Mouse (Mus musculus): Measurements from ENCODE around the gene Evx2. TPM values are rescaled to one million over a fixed set of nuclear protein-coding genes. Genes with fewer than 3 reads are reported as not detected.

Evx2 gene
- total and polyA plus RNA-seq, 3 experiments = not detected

GRCm38 (mm10) chr2:74692808-74693431 lies 33.6 kb upstream of the Evx2 start:
- H3K27ac ChIP-seq (ENCODE audit: control insufficient read depth, low read depth, low read length) = no peak overlapping the region
- no peaks in the 10 kb centered on the region; a peak in 2 of 4 replicates for H3K27me3 ChIP-seq (ENCODE audit: control insufficient read depth in 1 of 2, insufficient read depth in 2 of 2, low read length in 2 of 2)
- H3K9me3 ChIP-seq (replicated peaks; ENCODE audit: insufficient read depth, low read length) = no peaks in the 10 kb centered on the region
- H3K9ac ChIP-seq (ENCODE audit: control insufficient read depth, low read depth, low read length, poor library complexity, severe bottlenecking) = no peak overlapping the region
- no peak overlapping the region for H3K4me3 ChIP-seq (ENCODE audit: control insufficient read depth in 1 of 2, insufficient read depth in 1 of 2, low read depth in 2 of 2, low read length in 2 of 2)
- TF ChIP-seq MYC (IDR thresholded peaks at IDR 0.05; ENCODE audit: low read depth, low read length) (no peak), MYB (IDR thresholded peaks at IDR 0.05; ENCODE audit: low read depth, low read length) (no peak), TAL1 (IDR thresholded peaks at IDR 0.05; ENCODE audit: low read length) (no peak), SMC3 (IDR thresholded peaks at IDR 0.05; ENCODE audit: low read depth, low read length) (no peak), GATA1 (IDR thresholded peaks at IDR 0.05; ENCODE audit: low read depth, low read length) (no peak), UBTF (IDR thresholded peaks at IDR 0.05; ENCODE audit: borderline replicate concordance, insufficient read depth, low read depth, low read length) (no peak)
- H3K79me2 ChIP-seq (ENCODE audit: control insufficient read depth, insufficient read depth, low read length, poor library complexity) = no peaks in the 10 kb centered on the region
- no peaks in the 10 kb centered on the region for H3K36me3 ChIP-seq (ENCODE audit: control insufficient read depth in 1 of 2, insufficient read depth in 2 of 2, low read length in 2 of 2)
- no peaks in the 10 kb centered on the region for H3K4me1 ChIP-seq (ENCODE audit: control insufficient read depth in 1 of 2, insufficient read depth in 2 of 2, low read length in 2 of 2)
- no peak for DNase-seq (ENCODE audit: low read depth, low spot score)

- Histone ChIP-seq H3K36me3 (ENCODE audit: control insufficient read depth in 1 of 2, insufficient read depth in 2 of 2, low read length in 2 of 2) (no peaks in the 10 kb centered on the region), H3K4me3 (ENCODE audit: control insufficient read depth in 1 of 2, insufficient read depth in 1 of 2, low read depth in 2 of 2, low read length in 2 of 2) (no peak overlapping the region), H3K27ac (ENCODE audit: control insufficient read depth, low read depth, low read length) (no peak overlapping the region), H3K4me1 (ENCODE audit: control insufficient read depth in 1 of 2, insufficient read depth in 2 of 2, low read length in 2 of 2) (no peaks in the 10 kb centered on the region), H3K9me3 (replicated peaks; ENCODE audit: insufficient read depth, low read length) (no peaks in the 10 kb centered on the region), H3K9ac (ENCODE audit: control insufficient read depth, low read depth, low read length, poor library complexity, severe bottlenecking) (no peak overlapping the region), H3K27me3 (ENCODE audit: control insufficient read depth in 1 of 2, insufficient read depth in 2 of 2, low read length in 2 of 2) (no peaks in the 10 kb centered on the region; a peak in 2 of 4 replicates), H3K79me2 (ENCODE audit: control insufficient read depth, insufficient read depth, low read length, poor library complexity) (no peaks in the 10 kb centered on the region)
- TF ChIP-seq POLR2AphosphoS2 (IDR thresholded peaks at IDR 0.05; ENCODE audit: low read length) (no peak), EP300 (IDR thresholded peaks at IDR 0.05; ENCODE audit: low read depth in 1 of 2, low read length in 2 of 2) (no peak), KAT2A (conservative IDR thresholded peaks at IDR 0.05; ENCODE audit: low read depth, low read length) (no peak), SIN3A (IDR thresholded peaks at IDR 0.05; ENCODE audit: low read length) (no peak), ZKSCAN1 (IDR thresholded peaks at IDR 0.05; ENCODE audit: low read depth, low read length) (no peak), CTCF (IDR thresholded peaks at IDR 0.05 in 2 of 3, conservative IDR thresholded peaks at IDR 0.05 in 1 of 3; ENCODE audit: control insufficient read depth in 1 of 3, insufficient read depth in 1 of 3, low read depth in 2 of 3, low read length in 3 of 3, poor library complexity in 1 of 3, severe bottlenecking in 1 of 3) (no peak), NELFE (IDR thresholded peaks at IDR 0.05; ENCODE audit: low read depth, low read length) (no peak), ZMIZ1 (IDR thresholded peaks at IDR 0.05; ENCODE audit: low read depth, low read length) (no peak), MYB (IDR thresholded peaks at IDR 0.05; ENCODE audit: low read depth, low read length) (no peak), JUND (IDR thresholded peaks at IDR 0.05; ENCODE audit: low read depth, low read length) (no peak), TAL1 (IDR thresholded peaks at IDR 0.05; ENCODE audit: low read length) (no peak), TCF12 (IDR thresholded peaks at IDR 0.05; ENCODE audit: low read depth, low read length) (no peak), GATA1 (IDR thresholded peaks at IDR 0.05; ENCODE audit: low read depth, low read length) (no peak), ZNF384 (IDR thresholded peaks at IDR 0.05; ENCODE audit: low read depth, low read length) (no peak), RAD21 (IDR thresholded peaks at IDR 0.05; ENCODE audit: low read depth, low read length) (no peak), GABPA (IDR thresholded peaks at IDR 0.05; ENCODE audit: low read depth, low read length) (no peak), MEF2A (IDR thresholded peaks at IDR 0.05; ENCODE audit: extremely low read depth, insufficient replicate concordance, low read depth, low read length, poor library complexity, severe bottlenecking) (no peak), TBP (IDR thresholded peaks at IDR 0.05; ENCODE audit: low read depth, low read length) (no peak), POLR2A (IDR thresholded peaks at IDR 0.05; ENCODE audit: control insufficient read depth in 1 of 2, insufficient read depth in 1 of 2, low read depth in 1 of 2, low read length in 2 of 2, poor library complexity in 1 of 2) (no peak), MAZ (IDR thresholded peaks at IDR 0.05; ENCODE audit: low read depth, low read length) (no peak)
- no peak for DNase-seq (ENCODE audit: low read depth, low spot score)
These were observed 32.8 kb upstream of the Evx2 start for GRCm38 (mm10) chr2:74691995-74692807.
